In genomic region chr11:34796097-34796496, GRCm38 (mm10) we compare ENCODE assay signal across 8 mouse cellular contexts. TPM values are rescaled to one million over a fixed set of nuclear protein-coding genes. Genes with fewer than 3 reads are reported as not detected.
DNase-seq lines count a peak whose midpoint lies in the region.

No protein-coding gene starts in this region.

- DNase-seq in heart, adult 11 months, result peak; percentile 61
- DNase-seq in heart, embryonic 10.5 days (ENCODE audit: low spot score), result no peak
- DNase-seq in right cerebral cortex, adult 2 months (ENCODE audit: low spot score in 2 of 2), result peak; percentile 7 to 30
- DNase-seq in right cerebral cortex, postnatal 14 days, result no peak
- peak; percentile 20 for DNase-seq in embryo, embryonic 11 days
- DNase-seq in thymus, postnatal 36 days, result peak; percentile 27 to 59
- no peak for DNase-seq in frontal cortex, postnatal 14 days (ENCODE audit: low spot score in 2 of 2)
- no peak for DNase-seq in heart, adult 8-10 months (ENCODE audit: low spot score)

- no peak overlapping the region for H3K27ac ChIP-seq in heart, embryonic 10.5 days

- H3K4me3 ChIP-seq in heart, embryonic 10.5 days, result no peak overlapping the region

- H3K4me1 ChIP-seq in heart, embryonic 10.5 days, result 0 out of 2 replicates have a peak, but pooled peaks cover 2% of the 10 kb centered on the region

- WGBS in heart, embryonic 10.5 days, result 24% methylated on average over 4 of the region's 4 CpGs

- no peaks in the 10 kb centered on the region for H3K36me3 ChIP-seq in heart, embryonic 10.5 days

- H3K27me3 ChIP-seq in heart, embryonic 10.5 days (ENCODE audit: insufficient read depth, poor library complexity, severe bottlenecking), result no peaks in the 10 kb centered on the region

- H3K9me3 ChIP-seq in heart, embryonic 10.5 days, result no peaks in the 10 kb centered on the region

RNA-seq across cellular contexts. Expression of gene Dock2, which starts 12.4 kb away (rescaled TPM):
- polyA plus RNA-seq in heart, embryonic 10.5 days (2016; fragmentation: Nextera tagmentation; extraction: Ambion mirVana), result 0.68 and 1.2 TPM in 2 replicates
- 1 to 10 TPM; 1.3 to 5.2 (median 1.8) TPM for total RNA-seq in heart, adult 8-10 months (2022)

RNA-seq across cellular contexts. Expression of gene Spdl1, which starts 37.3 kb away (rescaled TPM):
- 19.6 and 26.2 TPM in 2 replicates for polyA plus RNA-seq in heart, embryonic 10.5 days (2016; fragmentation: Nextera tagmentation; extraction: Ambion mirVana)
- total RNA-seq in heart, adult 8-10 months (2022), result under 1 TPM in 3 of 4 experiments, not detected in 1; 0.12 to 0.26 (median 0.22) TPM

Comparison
In these comparisons a context has a peak if more than half of its experiments do, and no peak if none do; other contexts are left out.
1. DNase-seq: peak in heart, adult 11 months (single experiment), right cerebral cortex, adult 2 months (2 of 2), embryo, embryonic 11 days (single experiment) and thymus, postnatal 36 days (2 of 2); none in heart, embryonic 10.5 days (single experiment), right cerebral cortex, postnatal 14 days (single experiment), frontal cortex, postnatal 14 days (0 of 2) and heart, adult 8-10 months (single experiment).